Mouse (Mus musculus) megakaryocyte-erythroid progenitor cell, adult 5 weeks (primary cell): ENCODE data around the gene Gm28038. TPM values are rescaled to one million over a fixed set of nuclear protein-coding genes. Genes with fewer than 3 reads are reported as not detected.

Experiments
- polyA plus RNA-seq: library from polyadenylated mRNA; stranded (reverse); fragments of >175 nt; gene quantifications from 2 replicates; pipeline ENCODE4 v1.2.3, GENCODE M21; 2012

Gene Gm28038
- not detected in 2 replicates for polyA plus RNA-seq

DNA sequence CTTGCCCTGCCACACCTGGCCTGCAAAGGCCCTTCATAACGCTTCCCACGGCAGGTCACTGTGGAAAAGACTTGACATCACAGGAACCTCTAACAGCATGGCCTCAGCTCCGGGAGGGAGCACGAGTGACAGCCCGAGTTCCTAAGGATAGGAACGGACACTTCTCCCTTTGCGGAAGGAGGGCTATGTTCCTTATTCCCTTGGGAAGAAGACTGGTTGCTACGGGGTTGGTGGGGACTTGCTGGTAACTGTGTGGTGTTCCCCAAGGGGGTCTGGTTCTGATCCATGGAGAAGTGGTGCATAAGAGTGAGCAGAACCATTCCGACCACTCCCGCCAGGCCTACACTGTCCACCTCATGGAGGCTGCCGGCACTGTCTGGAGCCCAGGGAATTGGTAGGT, at the start of gene Gm28038:
TSS of gene Gm28038 (plus strand) at position 301 of the 400 bp plus-strand sequence.

DNA sequence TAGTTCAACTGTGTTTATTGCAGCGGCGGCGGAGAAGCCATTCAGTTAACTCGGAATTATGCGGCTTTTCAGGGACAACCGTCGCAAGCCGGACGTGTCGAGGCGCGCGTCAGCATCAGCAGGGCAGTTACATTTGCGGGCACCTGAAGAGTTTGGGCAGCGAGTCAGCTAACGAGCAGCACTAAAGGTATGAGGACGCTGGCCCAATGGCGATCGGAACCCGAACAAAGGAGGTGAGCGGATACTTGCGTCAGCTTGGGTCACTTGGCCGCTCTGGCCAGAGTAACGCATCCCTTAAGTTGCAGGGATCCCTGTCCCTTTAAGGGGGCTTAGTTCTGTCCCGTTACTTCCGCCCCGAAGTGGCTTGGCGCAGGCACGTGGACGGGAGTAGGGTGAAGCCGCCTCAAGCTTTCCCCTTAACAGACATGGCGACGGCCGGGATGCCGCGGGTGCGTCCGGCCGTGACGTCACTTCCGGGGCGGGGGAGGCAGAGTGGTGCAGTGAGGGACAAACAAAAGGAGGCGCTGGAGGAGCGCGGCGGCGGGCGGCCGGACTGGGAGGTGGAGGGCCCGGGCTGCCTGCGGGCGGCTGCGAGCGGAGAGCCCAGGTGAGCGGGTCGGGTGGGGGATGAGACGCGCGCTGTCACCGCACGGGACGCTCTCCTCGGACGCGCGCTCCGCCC, 43.5 kb upstream of the Gm28038 start, which contains the start of gene Lrrc8a:
TSS of gene Lrrc8a (plus strand) at position 517 of the 682 bp plus-strand sequence.

DNA sequence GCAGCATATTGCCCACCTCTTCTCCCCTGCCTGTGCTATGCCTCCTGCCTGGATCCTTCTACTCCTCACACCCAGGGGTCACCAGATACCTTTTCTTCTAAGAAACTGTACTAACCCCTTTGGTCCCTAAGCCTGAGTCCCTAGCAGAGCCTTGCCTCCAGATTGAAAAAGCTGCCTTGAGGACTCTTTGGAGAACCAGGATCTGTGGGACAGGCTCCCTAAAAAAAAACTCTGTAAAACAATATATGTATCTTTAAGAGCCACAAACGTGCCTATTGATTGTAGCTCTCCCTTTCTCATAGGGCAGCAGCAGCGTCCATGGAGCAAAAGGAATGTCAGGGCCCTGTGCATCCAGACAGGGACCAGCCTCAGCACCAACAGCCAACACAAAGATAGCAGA, 40.6 kb upstream of the Gm28038 start, which contains the start of gene Gm28035:
TSS of gene Gm28035 (plus strand) at position 301 of the 400 bp plus-strand sequence.

DNA sequence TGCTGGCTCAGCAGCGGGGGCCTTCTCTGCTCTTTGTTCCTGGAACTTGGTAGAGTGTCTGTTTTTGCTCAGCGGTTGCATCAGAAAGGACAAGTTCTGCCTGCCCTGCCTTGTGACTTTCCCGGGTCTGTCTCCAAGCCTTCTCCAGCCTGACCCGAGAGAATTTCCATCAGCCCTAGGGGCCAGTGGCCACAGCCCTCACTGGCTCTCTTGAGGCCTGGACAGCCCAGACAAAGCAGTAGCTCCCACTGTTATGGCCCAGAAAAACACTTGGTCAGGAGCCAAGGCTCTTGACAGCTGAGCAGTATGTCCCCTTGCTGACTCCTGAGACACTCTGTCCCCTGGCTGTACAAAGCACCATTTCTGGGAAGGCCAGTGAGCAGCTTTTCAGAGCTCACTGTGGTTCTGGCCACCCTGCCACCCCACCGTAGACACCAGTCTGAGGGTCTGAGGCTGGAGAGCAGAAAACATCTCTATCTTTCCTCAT, 15.0 kb upstream of the Gm28038 start, which contains the start of gene Phyhd1:
TSS of gene Phyhd1 (plus strand) at position 437 of the 487 bp plus-strand sequence.

DNA sequence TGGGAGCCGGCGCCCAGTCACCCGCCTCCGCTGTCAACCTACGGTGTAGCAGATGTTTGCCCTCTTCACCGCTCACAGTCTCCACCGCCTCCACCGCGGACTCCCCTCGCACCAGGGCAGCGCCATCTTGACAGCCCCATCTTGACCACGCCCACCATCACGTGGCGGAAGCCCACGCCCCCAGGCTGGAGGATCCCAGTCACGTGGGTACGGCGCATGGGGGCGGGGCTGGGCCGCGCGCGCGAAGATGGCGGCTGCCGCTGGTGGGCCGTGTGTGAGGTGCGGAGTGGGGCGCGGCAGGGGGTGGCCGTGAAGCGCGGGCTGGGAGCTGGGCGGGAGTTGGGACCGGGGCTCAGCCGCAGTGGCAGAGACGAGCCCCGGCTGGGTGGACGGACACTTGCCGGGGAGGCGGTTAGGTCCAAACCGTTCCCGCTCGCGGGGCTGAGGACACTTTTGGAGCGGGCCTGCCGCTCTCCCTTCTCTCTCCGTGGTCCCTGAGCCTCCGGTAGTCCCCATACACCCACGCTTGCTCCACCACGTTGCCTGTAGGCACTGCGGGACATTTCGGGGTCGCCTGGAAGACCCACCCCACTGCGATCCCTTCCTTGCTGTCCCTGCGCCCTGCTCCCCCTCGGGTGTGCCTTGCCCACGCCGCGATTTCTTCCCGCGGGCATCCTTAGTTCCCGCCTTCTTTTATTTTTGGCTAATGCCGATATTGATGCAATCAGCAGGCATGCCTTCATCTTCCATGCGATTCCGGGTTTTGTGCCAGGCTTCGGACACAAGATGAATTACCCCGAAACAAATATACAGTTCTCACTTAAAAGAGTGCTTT, 5.6 kb downstream of the Gm28038 start, which contains the start of the genes Dolk and Nup188:
TSS of gene Dolk (minus strand) at position 143 of the 835 bp plus-strand sequence.
TSS of gene Nup188 (plus strand) at position 206 of the 835 bp plus-strand sequence.

Other genes starting within 250 kb of the Gm28038 start
- gene Wdr34, start 232.2 kb upstream of the Gm28038 start, polyA plus RNA-seq: 26.0 and 26.5 TPM in 2 replicates
- 599 and 669 TPM in 2 replicates for gene Set, start 223.7 kb upstream of the Gm28038 start, polyA plus RNA-seq
- 35.4 and 39.2 TPM in 2 replicates for gene Pkn3, start 203.4 kb upstream of the Gm28038 start, polyA plus RNA-seq
- 24.3 and 28.2 TPM in 2 replicates for gene Zdhhc12, start 187.4 kb upstream of the Gm28038 start, polyA plus RNA-seq
- 17.4 and 20.6 TPM in 2 replicates for gene Zer1, start 156.5 kb upstream of the Gm28038 start, polyA plus RNA-seq
- gene Tbc1d13, start 147.3 kb upstream of the Gm28038 start, polyA plus RNA-seq: 32.4 and 40.5 TPM in 2 replicates
- 24.5 and 27.9 TPM in 2 replicates for gene Endog, start 109.5 kb upstream of the Gm28038 start, polyA plus RNA-seq
- 52.5 and 60.2 TPM in 2 replicates for gene Spout1, start 102.6 kb upstream of the Gm28038 start, polyA plus RNA-seq
- gene Kyat1, start 75.2 kb upstream of the Gm28038 start, polyA plus RNA-seq: 6.2 and 8.0 TPM in 2 replicates
- gene Lrrc8a, start 43.3 kb upstream of the Gm28038 start, polyA plus RNA-seq: 6.2 and 9.9 TPM in 2 replicates
- gene Gm28035, start 40.5 kb upstream of the Gm28038 start, polyA plus RNA-seq: 4.3 TPM in 2 replicates
- gene Phyhd1, start 14.8 kb upstream of the Gm28038 start, polyA plus RNA-seq: 0.49 TPM in 1 of 2 replicates, not detected in the other
- gene Dolk, start 5.3 kb downstream of the Gm28038 start, polyA plus RNA-seq: 5.8 and 7.0 TPM in 2 replicates
- gene Nup188, start 5.4 kb downstream of the Gm28038 start, polyA plus RNA-seq: 70.1 and 71.7 TPM in 2 replicates
- gene Sh3glb2, start 78.3 kb downstream of the Gm28038 start, polyA plus RNA-seq: 46.5 and 55.3 TPM in 2 replicates
- 9.4 and 12.4 TPM in 2 replicates for gene Miga2, start 83.2 kb downstream of the Gm28038 start, polyA plus RNA-seq
- gene Dolpp1, start 111.2 kb downstream of the Gm28038 start, polyA plus RNA-seq: 15.3 and 16.5 TPM in 2 replicates
- 37.7 and 44.6 TPM in 2 replicates for gene Crat, start 134.8 kb downstream of the Gm28038 start, polyA plus RNA-seq
- 564 and 616 TPM in 2 replicates for gene Ptpa, start 135.0 kb downstream of the Gm28038 start, polyA plus RNA-seq
- gene Ier5l, start 193.2 kb downstream of the Gm28038 start, polyA plus RNA-seq: 15.7 and 20.8 TPM in 2 replicates